Mouse (Mus musculus) bone marrow, adult 2 months (tissue): Measurements from ENCODE around the gene Slco1c1.

Experiments used
- CTCF ChIP-seq: fragments of 200-500 bp; IDR thresholded peaks from 2 replicates; pipeline ENCODE4 v1.5.1; 2011; ENCODE audit warnings: low read length, control low read depth; ENCODE audit not compliant: control insufficient read depth, insufficient read depth
- POLR2A ChIP-seq: fragments of 200-500 bp; IDR thresholded peaks from 2 replicates; pipeline ENCODE4 v1.6.1; 2011; ENCODE audit warnings: low read depth, mild to moderate bottlenecking, control low read depth, low read length, borderline replicate concordance; ENCODE audit not compliant: control insufficient read depth

GRCm38 (mm10) chr6:141494909-141495308 lies 29.3 kb upstream of the Slco1c1 start:
- TF ChIP-seq CTCF (no peak), POLR2A (no peak)
